Mouse (Mus musculus): Measurements from ENCODE around the gene Ptx3. TPM values are rescaled to one million over a fixed set of nuclear protein-coding genes. Genes with fewer than 3 reads are reported as not detected.
"Not testable (repeated sequence)": the region's sequence is repeated elsewhere in the genome, so short reads cannot be mapped to it uniquely, and the experiment has no call there.

Gene Ptx3
- polyA plus RNA-seq (2015; fragmentation: Nextera tagmentation; extraction: Ambion mirVana): 7.4 and 8.5 TPM in 2 replicates

DNA sequence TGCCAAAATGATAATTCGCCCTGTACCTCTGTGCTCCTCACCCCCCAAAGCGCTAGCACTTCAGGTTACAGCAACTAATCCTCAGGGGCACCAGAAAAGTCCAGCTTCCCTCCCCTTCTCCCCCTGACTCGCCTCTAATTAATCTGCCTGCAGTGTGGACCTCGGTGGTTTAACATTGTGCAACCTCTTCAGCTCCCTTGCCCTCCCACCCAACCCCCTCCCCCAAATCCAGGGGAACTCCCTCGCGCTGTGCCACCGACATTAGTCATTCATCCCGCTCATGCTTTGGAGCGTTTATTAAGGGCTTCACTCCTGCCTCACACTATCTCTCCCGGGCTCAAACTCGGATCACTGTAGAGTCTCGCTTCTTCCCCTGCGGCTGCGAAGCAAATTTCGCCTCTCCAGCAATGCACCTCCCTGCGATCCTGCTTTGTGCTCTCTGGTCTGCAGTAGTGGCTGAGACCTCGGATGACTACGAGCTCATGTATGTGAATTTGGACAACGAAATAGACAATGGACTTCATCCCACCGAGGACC, at the start of gene Ptx3:
TSS of gene Ptx3 (plus strand) at position 256 of the 537 bp plus-strand sequence.
- 3% methylated on average over 20 of the region's 20 CpGs for WGBS
- Histone ChIP-seq H3K36me3 (no peaks in the 10 kb centered on the region), H3K27ac (replicated peaks) (peak within 1 kb of the TSS; percentile 68), H3K4me3 (peak within 1 kb of the TSS; percentile 57), H3K4me2 (peak within 1 kb of the TSS; percentile 92), H3K4me1 (replicated peaks) (peaks cover 13% of the 10 kb centered on the region), H3K9me3 (no peaks in the 10 kb centered on the region), H3K9ac (peak within 1 kb of the TSS; percentile 82), H3K27me3 (0 out of 2 replicates have a peak, but pooled peaks cover 14% of the 10 kb centered on the region)
- ATAC-seq (ENCODE audit: low read depth): peak; percentile 29; the same call in 1 of the 2 replicates

DNA sequence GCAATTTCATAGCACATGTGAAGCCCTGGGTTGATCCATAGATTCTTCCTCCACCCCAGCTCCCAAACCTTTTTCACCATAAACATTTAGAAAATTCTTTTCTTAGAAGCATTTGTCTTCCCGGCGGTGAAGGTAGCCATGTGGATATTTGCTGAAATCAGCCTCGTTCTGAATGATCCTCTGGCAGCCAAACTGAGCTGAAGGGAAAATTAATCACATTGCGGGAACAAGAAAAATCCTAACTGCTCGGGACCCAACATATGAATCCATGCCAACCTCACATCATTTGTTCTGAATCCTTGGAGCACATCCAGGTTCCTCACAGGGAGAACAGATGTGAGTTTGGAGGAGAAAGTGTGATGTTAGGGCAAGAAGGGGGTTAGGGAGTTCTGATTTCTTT, 46.8 kb upstream of the Ptx3 start:
- no peaks in the 10 kb centered on the region for H3K9me3 ChIP-seq
- no peak overlapping the region for H3K9ac ChIP-seq
- H3K27me3 ChIP-seq: no peaks in the 10 kb centered on the region
- H3K27ac ChIP-seq (replicated peaks): no peak overlapping the region
- H3K4me1 ChIP-seq (replicated peaks): no peaks in the 10 kb centered on the region
- WGBS: 73% methylated on average over 5 of the region's 5 CpGs
- H3K4me3 ChIP-seq: no peak overlapping the region
- no peak for ATAC-seq (ENCODE audit: low read depth)
- no peaks in the 10 kb centered on the region for H3K36me3 ChIP-seq
- H3K4me2 ChIP-seq: no peak overlapping the region

- Histone ChIP-seq H3K9me3 (no peaks in the 10 kb centered on the region), H3K27ac (replicated peaks) (no peak overlapping the region), H3K4me3 (no peak overlapping the region), H3K36me3 (no peaks in the 10 kb centered on the region), H3K27me3 (no peaks in the 10 kb centered on the region), H3K9ac (no peak overlapping the region), H3K4me2 (no peak overlapping the region), H3K4me1 (replicated peaks) (no peaks in the 10 kb centered on the region)
- WGBS: 78% methylated on average over 2 of the region's 2 CpGs
- no peak for ATAC-seq (ENCODE audit: low read depth)
Measured at GRCm38 (mm10) chr3:66179647-66180046, 40.1 kb upstream of the Ptx3 start.

DNA sequence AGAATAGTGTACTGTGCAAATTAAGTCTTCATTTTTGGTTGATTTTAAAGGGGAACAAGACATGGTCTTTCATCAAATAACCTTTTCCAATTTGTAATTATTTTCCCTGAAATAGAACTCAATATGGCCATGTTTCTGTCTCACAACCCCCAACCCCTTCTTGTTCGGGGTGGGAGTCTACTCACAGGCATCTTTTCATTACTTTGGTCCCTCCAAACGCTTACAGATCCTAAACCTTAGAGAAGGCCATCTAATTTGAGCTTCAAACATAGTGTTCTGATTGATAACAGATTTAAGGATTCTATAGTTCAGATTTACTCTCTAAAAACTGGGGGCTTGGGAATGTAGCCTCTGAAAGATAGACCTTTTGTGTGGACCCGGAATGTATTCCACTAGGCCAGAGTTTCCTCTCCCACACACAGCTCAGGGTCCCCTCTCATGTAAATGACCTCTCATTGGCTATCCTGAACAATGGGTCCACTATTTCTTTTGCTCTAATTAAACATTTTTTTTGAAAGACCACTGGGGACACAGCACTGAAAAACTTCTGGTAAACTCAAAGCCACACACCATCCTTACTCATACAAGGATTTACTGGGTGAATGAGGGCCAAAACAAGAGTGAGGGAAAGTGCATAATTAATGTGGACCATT, 25.7 kb upstream of the Ptx3 start:
- WGBS: 71% methylated on average over 3 of the region's 3 CpGs
- no peak overlapping the region for H3K27ac ChIP-seq (replicated peaks)
- no peaks in the 10 kb centered on the region for H3K27me3 ChIP-seq
- no peaks in the 10 kb centered on the region for H3K36me3 ChIP-seq
- no peaks in the 10 kb centered on the region for H3K9me3 ChIP-seq
- no peaks in the 10 kb centered on the region for H3K4me1 ChIP-seq (replicated peaks)
- no peak overlapping the region for H3K4me3 ChIP-seq
- no peak for ATAC-seq (ENCODE audit: low read depth)
- H3K9ac ChIP-seq: no peak overlapping the region
- no peak overlapping the region for H3K4me2 ChIP-seq

DNA sequence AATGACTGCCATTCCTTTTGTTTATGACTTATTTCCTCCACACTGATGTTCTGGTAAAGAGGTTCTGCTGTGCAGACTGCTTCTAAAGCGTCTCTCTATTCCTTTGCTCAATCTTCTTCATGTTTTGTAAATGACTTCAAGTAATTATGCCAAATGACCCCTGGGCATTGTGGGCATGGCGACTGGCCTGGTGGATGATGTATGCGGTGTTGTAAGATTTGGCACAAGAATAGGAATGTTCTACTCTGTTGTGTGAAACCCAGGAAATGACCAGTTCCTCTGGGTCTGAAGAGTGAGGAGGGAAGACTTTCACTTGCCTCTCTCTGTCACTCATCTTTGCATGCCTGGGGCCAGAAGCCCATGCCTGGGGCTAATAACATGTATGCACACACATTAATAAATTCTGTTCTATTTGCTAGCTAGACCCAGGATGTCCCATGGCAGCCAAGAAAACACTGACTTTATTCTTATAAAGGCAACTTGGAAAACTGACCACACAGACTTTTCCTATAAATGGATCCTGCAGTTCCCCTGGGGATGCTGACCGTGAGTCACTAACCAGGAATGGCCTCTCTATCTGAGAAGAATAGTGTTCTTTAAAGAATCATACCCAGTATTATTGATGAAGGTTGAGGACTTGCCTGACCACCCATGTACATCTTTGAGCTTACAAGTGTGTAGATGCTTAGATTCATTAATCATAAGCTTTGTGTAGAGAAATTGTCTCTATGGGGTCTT, 10.7 kb upstream of the Ptx3 start:
- Histone ChIP-seq H3K4me1 (replicated peaks) (no peaks in the 10 kb centered on the region), H3K36me3 (no peaks in the 10 kb centered on the region), H3K27me3 (no peaks in the 10 kb centered on the region), H3K9ac (no peak overlapping the region), H3K27ac (replicated peaks) (no peak overlapping the region), H3K4me3 (no peak overlapping the region), H3K9me3 (no peaks in the 10 kb centered on the region), H3K4me2 (no peak overlapping the region)
- 82% methylated on average over 4 of the region's 4 CpGs for WGBS
- ATAC-seq (ENCODE audit: low read depth): no peak

DNA sequence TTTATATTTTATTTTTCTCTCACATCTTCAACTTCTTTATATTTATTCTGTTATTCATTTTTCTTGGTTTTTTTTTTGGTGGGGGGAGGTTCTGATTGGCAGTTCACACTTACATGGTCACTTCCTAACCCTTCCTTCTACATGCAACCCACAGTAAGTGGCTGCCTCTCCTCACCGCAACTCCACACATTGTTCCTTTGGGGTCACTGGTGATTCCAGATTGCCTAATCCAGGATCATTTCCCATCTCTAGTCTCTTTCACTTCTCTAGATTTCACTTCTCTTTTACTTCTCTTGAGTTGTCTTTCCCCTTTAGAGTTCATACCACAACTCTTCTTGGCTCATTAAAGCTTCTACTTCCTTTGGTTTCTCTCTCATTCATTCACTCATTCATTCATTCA, 6.2 kb upstream of the Ptx3 start:
- H3K9me3 ChIP-seq: no peaks in the 10 kb centered on the region
- 0 out of 2 replicates have a peak, but pooled peaks cover 3% of the 10 kb centered on the region for H3K27me3 ChIP-seq
- WGBS: 91% methylated on average over 1 of the region's 1 CpGs
- H3K4me3 ChIP-seq: no peak overlapping the region
- no peak overlapping the region for H3K27ac ChIP-seq (replicated peaks)
- no peaks in the 10 kb centered on the region for H3K4me1 ChIP-seq (replicated peaks)
- H3K9ac ChIP-seq: no peak overlapping the region
- ATAC-seq (ENCODE audit: low read depth): no peak
- H3K4me2 ChIP-seq: no peak overlapping the region
- H3K36me3 ChIP-seq: no peaks in the 10 kb centered on the region

GRCm38 (mm10) chr3:66215759-66216158, 4.0 kb upstream of the Ptx3 start:
- Histone ChIP-seq H3K27ac (replicated peaks) (no peak overlapping the region), H3K9ac (no peak overlapping the region), H3K36me3 (no peaks in the 10 kb centered on the region), H3K4me2 (no peak overlapping the region), H3K4me1 (replicated peaks) (peaks cover 5% of the 10 kb centered on the region), H3K27me3 (0 out of 2 replicates have a peak, but pooled peaks cover 6% of the 10 kb centered on the region), H3K4me3 (no peak overlapping the region), H3K9me3 (no peaks in the 10 kb centered on the region)
- no peak for ATAC-seq (ENCODE audit: low read depth)
- WGBS: 83% methylated on average over 8 of the region's 8 CpGs

GRCm38 (mm10) chr3:66220554-66221242, 988 bp downstream of the Ptx3 start:
- Histone ChIP-seq H3K4me2 (peak overlapping the region; percentile 92), H3K9ac (peak overlapping the region; percentile 82), H3K4me3 (peak overlapping the region; percentile 57), H3K9me3 (no peaks in the 10 kb centered on the region), H3K4me1 (replicated peaks) (peaks cover 13% of the 10 kb centered on the region), H3K27ac (replicated peaks) (peak overlapping the region; percentile 68), H3K27me3 (0 out of 2 replicates have a peak, but pooled peaks cover 14% of the 10 kb centered on the region), H3K36me3 (no peaks in the 10 kb centered on the region)
- 0% methylated on average over 54 of the region's 54 CpGs for WGBS
- ATAC-seq (ENCODE audit: low read depth): peak; percentile 91

- Histone ChIP-seq H3K27me3 (0 out of 2 replicates have a peak, but pooled peaks cover 14% of the 10 kb centered on the region), H3K4me3 (peak overlapping the region; percentile 57), H3K9me3 (no peaks in the 10 kb centered on the region), H3K4me1 (replicated peaks) (peaks cover 13% of the 10 kb centered on the region), H3K9ac (peak overlapping the region; percentile 82), H3K27ac (replicated peaks) (peak overlapping the region; percentile 14; the same call in 1 of the 2 replicates), H3K4me2 (peak overlapping the region; percentile 92), H3K36me3 (no peaks in the 10 kb centered on the region)
- peak; percentile 45 for ATAC-seq (ENCODE audit: low read depth)
- WGBS: under 1% methylated on average over 11 of the region's 11 CpGs
Measured at GRCm38 (mm10) chr3:66221243-66221611, 1.5 kb downstream of the Ptx3 start.

- Histone ChIP-seq H3K27me3 (0 out of 2 replicates have a peak, but pooled peaks cover 8% of the 10 kb centered on the region), H3K9me3 (no peaks in the 10 kb centered on the region), H3K9ac (no peak overlapping the region), H3K36me3 (no peaks in the 10 kb centered on the region), H3K27ac (replicated peaks) (no peak overlapping the region), H3K4me1 (replicated peaks) (peaks cover 13% of the 10 kb centered on the region), H3K4me3 (no peak overlapping the region), H3K4me2 (no peak overlapping the region)
- no peak for ATAC-seq (ENCODE audit: low read depth)
- WGBS: 83% methylated on average over 15 of the region's 15 CpGs
Measured at GRCm38 (mm10) chr3:66224931-66225537, 5.3 kb downstream of the Ptx3 start.

DNA sequence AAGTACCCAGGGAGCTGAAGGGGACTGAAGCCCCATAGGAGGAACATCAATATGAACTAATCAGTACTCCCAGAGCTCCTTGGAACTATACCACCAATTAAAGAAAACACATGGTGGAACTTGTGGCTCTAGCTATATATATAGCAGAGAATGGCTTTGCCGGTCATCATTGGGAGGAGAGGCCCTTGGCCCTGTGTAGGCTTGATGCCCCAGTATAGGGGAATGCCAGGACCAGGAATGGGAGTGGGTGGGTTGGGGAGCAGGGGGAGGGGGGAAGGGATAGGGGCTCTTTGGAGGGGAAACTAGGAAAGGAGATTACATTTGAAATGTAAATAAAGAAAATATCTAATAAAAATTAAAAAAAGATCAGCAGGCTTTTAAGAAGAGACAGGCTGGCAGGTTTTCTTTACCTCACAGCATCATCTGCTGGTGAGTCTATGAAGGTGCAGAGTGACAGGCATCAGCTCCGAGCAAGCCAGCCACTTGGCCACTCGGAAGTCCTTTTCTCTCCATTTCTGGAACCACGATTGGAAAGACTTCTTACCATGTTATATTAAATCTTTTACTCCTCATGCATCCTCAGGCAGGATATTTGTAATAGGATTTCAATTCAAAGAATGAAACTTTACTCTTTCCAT, 16.6 kb downstream of the Ptx3 start:
- H3K27ac ChIP-seq (replicated peaks); H3K27me3 ChIP-seq; H3K4me3 ChIP-seq; H3K4me2 ChIP-seq; H3K9me3 ChIP-seq; H3K9ac ChIP-seq; H3K36me3 ChIP-seq; H3K4me1 ChIP-seq (replicated peaks): not testable (repeated sequence)
- 53% methylated on average over 4 of the region's 4 CpGs for WGBS
- ATAC-seq (ENCODE audit: low read depth): 0 out of 2 replicates have a peak, but pooled peaks have one; percentile 50

Measured in neural tube, embryonic 13.5 days (tissue).